Mouse (Mus musculus) intestine, postnatal 0 days (tissue): ENCODE data around the gene Dlgap5. TPM values are rescaled to one million over a fixed set of nuclear protein-coding genes. Genes with fewer than 3 reads are reported as not detected.

Experiments
- ATAC-seq: fragments of 200-750 bp; cut with Nextera tagmentation; 2 replicates; pipeline ENCODE4 v1.8.0; 2017; ENCODE audit warnings: mild to moderate bottlenecking, moderate TSS enrichment, moderate library complexity
- H3K27ac ChIP-seq: fragments of 300-500 bp; sonication (generic); 2 replicates; pipeline ENCODE4 v1.5.1; 2014; ENCODE audit warnings: mild to moderate bottlenecking, low read depth, low read length, moderate library complexity
- H3K27me3 ChIP-seq: fragments of 300-500 bp; sonication (generic); replicated peaks from 2 replicates; pipeline ENCODE4 v1.6.1; 2014; ENCODE audit warnings: low read length, mixed read lengths; ENCODE audit not compliant: control insufficient read depth, insufficient read depth
- H3K36me3 ChIP-seq: fragments of 300-500 bp; sonication (generic); 2 replicates; pipeline ENCODE4 v1.6.1; 2014; ENCODE audit warnings: mild to moderate bottlenecking, moderate library complexity; ENCODE audit not compliant: control insufficient read depth, insufficient read depth
- H3K4me1 ChIP-seq: fragments of 300-500 bp; sonication (generic); replicated peaks from 2 replicates; pipeline ENCODE4 v1.6.1; 2014; ENCODE audit warnings: antibody characterized with exemption, low read length, mixed read lengths; ENCODE audit not compliant: control insufficient read depth, insufficient read depth
- H3K4me2 ChIP-seq: fragments of 300-500 bp; sonication (generic); replicated peaks from 2 replicates; pipeline ENCODE4 v1.6.1; 2014; ENCODE audit warnings: low read depth, mild to moderate bottlenecking, moderate library complexity
- H3K4me3 ChIP-seq: fragments of 300-500 bp; sonication (generic); 2 replicates; pipeline ENCODE4 v1.5.1; 2014; ENCODE audit warnings: low read depth, low read length
- H3K9ac ChIP-seq: fragments of 300-500 bp; sonication (generic); 2 replicates; pipeline ENCODE4 v1.6.1; 2014; ENCODE audit warnings: mild to moderate bottlenecking, low read depth, low read length
- H3K9me3 ChIP-seq: fragments of 300-500 bp; sonication (generic); 2 replicates; pipeline ENCODE4 v1.6.1; 2016; ENCODE audit warnings: mixed run types; ENCODE audit not compliant: control insufficient read depth
- CTCF ChIP-seq: sonication (generic); IDR thresholded peaks from 2 replicates; pipeline ENCODE4 v1.5.1; 2016; ENCODE audit warnings: low read depth, mild to moderate bottlenecking, control low read depth, antibody characterized with exemption, moderate library complexity
- WGBS: fragments of 180-500 bp; shearing (Covaris S2); extraction: QIAGEN DNeasy Blood & Tissue Kit; methylation state at CpG from one replicate; pipeline ENCODE4 v1.1.7; 2014; 5-methylcytosine and 5-hydroxymethylcytosine counted together
- polyA plus RNA-seq: library from polyadenylated mRNA; unstranded; fragments of >200 nt; fragmentation: Nextera tagmentation; extraction: Ambion mirVana; gene quantifications from 2 replicates; pipeline ENCODE4 v1.2.1, GENCODE M21; 2015

Gene Dlgap5
- polyA plus RNA-seq, 1 experiment from 2014 or later = 6.3 TPM

- no peaks in the 10 kb centered on the region for H3K36me3 ChIP-seq
- no peak for TF ChIP-seq CTCF
- no peaks in the 10 kb centered on the region for H3K27me3 ChIP-seq
- 0 out of 2 replicates have a peak, but pooled peaks cover 2% of the 10 kb centered on the region for H3K4me1 ChIP-seq
- ATAC-seq = no peak
- H3K27ac ChIP-seq = no peak overlapping the region
- no peak overlapping the region for H3K9ac ChIP-seq
- H3K4me3 ChIP-seq = no peak overlapping the region
- no peaks in the 10 kb centered on the region for H3K9me3 ChIP-seq
- no peak overlapping the region for H3K4me2 ChIP-seq
- WGBS = 78% methylated on average over 9 of the region's 9 CpGs
Measured at GRCm38 (mm10) chr14:47361899-47362298, 56.3 kb downstream of the Dlgap5 start.

GRCm38 (mm10) chr14:47361418-47361817 is 56.8 kb downstream of the Dlgap5 start:
- Histone ChIP-seq H3K9me3 (no peaks in the 10 kb centered on the region), H3K36me3 (no peaks in the 10 kb centered on the region), H3K4me1 (no peaks in the 10 kb centered on the region), H3K27ac (no peak overlapping the region), H3K4me3 (no peak overlapping the region), H3K4me2 (no peak overlapping the region), H3K9ac (no peak overlapping the region), H3K27me3 (no peaks in the 10 kb centered on the region)
- no peak for TF ChIP-seq CTCF
- 79% methylated on average over 2 of the region's 2 CpGs for WGBS
- no peak for ATAC-seq

GRCm38 (mm10) chr14:47359610-47360009 is 58.6 kb downstream of the Dlgap5 start:
- Histone ChIP-seq H3K9me3 (no peaks in the 10 kb centered on the region), H3K4me1 (0 out of 2 replicates have a peak, but pooled peaks cover under 1% of the 10 kb centered on the region), H3K4me2 (no peak overlapping the region), H3K27ac (no peak overlapping the region), H3K27me3 (no peaks in the 10 kb centered on the region), H3K9ac (no peak overlapping the region), H3K36me3 (no peaks in the 10 kb centered on the region), H3K4me3 (no peak overlapping the region)
- no peak for TF ChIP-seq CTCF
- no peak for ATAC-seq
- WGBS = 59% methylated on average over 3 of the region's 3 CpGs

- Histone ChIP-seq H3K4me2 (no peak overlapping the region), H3K27ac (no peak overlapping the region), H3K4me3 (no peak overlapping the region), H3K4me1 (0 out of 2 replicates have a peak, but pooled peaks cover 5% of the 10 kb centered on the region), H3K36me3 (no peaks in the 10 kb centered on the region), H3K9ac (no peak overlapping the region), H3K27me3 (no peaks in the 10 kb centered on the region), H3K9me3 (no peaks in the 10 kb centered on the region)
- WGBS = 76% methylated on average over 3 of the region's 3 CpGs
- no peak for ATAC-seq
- TF ChIP-seq CTCF = no peak
Measured at GRCm38 (mm10) chr14:47356622-47357021, 61.6 kb downstream of the Dlgap5 start.

- WGBS = 38% methylated on average over 5 of the region's 5 CpGs
Measured at GRCm38 (mm10) chr14:47354948-47355347, 63.3 kb downstream of the Dlgap5 start.

GRCm38 (mm10) chr14:47354111-47354577 is 64.1 kb downstream of the Dlgap5 start:
- ATAC-seq = peak; percentile 76
- Histone ChIP-seq H3K36me3 (no peaks in the 10 kb centered on the region), H3K27me3 (no peaks in the 10 kb centered on the region), H3K4me3 (no peak overlapping the region), H3K4me2 (0 out of 2 replicates have a peak overlapping the region, but pooled peaks have one; percentile 9), H3K9me3 (no peaks in the 10 kb centered on the region), H3K9ac (no peak overlapping the region), H3K4me1 (0 out of 2 replicates have a peak, but pooled peaks cover 5% of the 10 kb centered on the region), H3K27ac (peak overlapping the region; percentile 54)
- 51% methylated on average over 8 of the region's 8 CpGs for WGBS
- peak; percentile 63 for TF ChIP-seq CTCF

More at GRCm38 (mm10) chr14:47354948-47355347, 63.3 kb downstream of the Dlgap5 start:
- no peaks in the 10 kb centered on the region for H3K27me3 ChIP-seq
- H3K27ac ChIP-seq = peak overlapping the region; percentile 54; the same call in 1 of the 2 replicates
- H3K9me3 ChIP-seq = no peaks in the 10 kb centered on the region
- ATAC-seq = peak; percentile 67
- H3K36me3 ChIP-seq = no peaks in the 10 kb centered on the region
- no peak for TF ChIP-seq CTCF
- no peak overlapping the region for H3K4me3 ChIP-seq
- 0 out of 2 replicates have a peak, but pooled peaks cover 5% of the 10 kb centered on the region for H3K4me1 ChIP-seq
- no peak overlapping the region for H3K9ac ChIP-seq
- 0 out of 2 replicates have a peak overlapping the region, but pooled peaks have one; percentile 9 for H3K4me2 ChIP-seq
